Mouse (Mus musculus) liver, embryonic 14.5 days (tissue): ENCODE results near the gene Fbxo36.

ENCODE experiments used
- CTCF ChIP-seq: IDR thresholded peaks from 2 replicates; pipeline ENCODE4 v1.5.1; 2016; ENCODE audit warnings: antibody characterized with exemption, low read depth, control low read depth
- EP300 ChIP-seq: IDR thresholded peaks from 2 replicates; pipeline ENCODE4 v1.6.1; 2016; ENCODE audit warnings: antibody characterized with exemption, low read depth

- TF ChIP-seq CTCF (no peak), EP300 (no peak)
These were observed 50.9 kb downstream of the Fbxo36 start for GRCm38 (mm10) chr1:84890503-84890902.
